Mouse (Mus musculus) midbrain, embryonic 15.5 days (tissue): Measurements from ENCODE around the gene Tbc1d23. TPM values are rescaled to one million over a fixed set of nuclear protein-coding genes. Genes with fewer than 3 reads are reported as not detected.

Experiments
- ATAC-seq: fragments of 200-750 bp; cut with Nextera tagmentation; replicated peaks from 2 replicates; pipeline ENCODE4 v1.8.0; 2017; ENCODE audit warnings: moderate TSS enrichment
- H3K27ac ChIP-seq: fragments of 300-500 bp; sonication (generic); 2 replicates; pipeline ENCODE4 v1.5.1; 2015; ENCODE audit warnings: mild to moderate bottlenecking, inconsistent platforms
- H3K27me3 ChIP-seq: fragments of 300-500 bp; sonication (generic); replicated peaks from 2 replicates; pipeline ENCODE4 v1.6.1; 2015; ENCODE audit warnings: inconsistent platforms
- H3K36me3 ChIP-seq: fragments of 300-500 bp; sonication (generic); replicated peaks from 2 replicates; pipeline ENCODE4 v1.6.1; 2015; ENCODE audit warnings: inconsistent platforms
- H3K4me1 ChIP-seq: fragments of 300-500 bp; sonication (generic); 2 replicates; pipeline ENCODE4 v1.6.1; 2015; ENCODE audit warnings: inconsistent platforms
- H3K4me2 ChIP-seq: fragments of 300-500 bp; sonication (generic); 2 replicates; pipeline ENCODE4 v1.6.1; 2015; ENCODE audit warnings: inconsistent platforms, mild to moderate bottlenecking, moderate library complexity
- H3K4me3 ChIP-seq: fragments of 300-500 bp; sonication (generic); 2 replicates; pipeline ENCODE4 v1.5.1; 2015; ENCODE audit warnings: mild to moderate bottlenecking, inconsistent platforms
- H3K9ac ChIP-seq: fragments of 300-500 bp; sonication (generic); 2 replicates; pipeline ENCODE4 v1.6.1; 2015; ENCODE audit warnings: mild to moderate bottlenecking, inconsistent platforms
- H3K9me3 ChIP-seq: fragments of 300-500 bp; sonication (generic); 2 replicates; pipeline ENCODE4 v1.6.1; 2016; ENCODE audit warnings: inconsistent platforms
- WGBS: fragments of 180-500 bp; shearing (Covaris S2); methylation state at CpG from one replicate; pipeline ENCODE4 v1.1.7; 2015; ENCODE audit warnings: mixed read lengths; 5-methylcytosine and 5-hydroxymethylcytosine counted together
- polyA plus RNA-seq: library from polyadenylated mRNA; unstranded; fragments of >200 nt; fragmentation: Nextera tagmentation; extraction: Ambion mirVana; gene quantifications from 2 replicates; pipeline ENCODE4 v1.2.1, GENCODE M21; 2015

Tbc1d23 gene
- polyA plus RNA-seq, 1 experiment from 2014 or later: 34.8 TPM

GRCm38 (mm10) chr16:57144741-57145140, 86.6 kb downstream of the Tbc1d23 start:
- no peak overlapping the region for H3K9ac ChIP-seq
- no peaks in the 10 kb centered on the region for H3K27me3 ChIP-seq
- H3K4me1 ChIP-seq: no peaks in the 10 kb centered on the region
- H3K4me3 ChIP-seq: no peak overlapping the region
- H3K36me3 ChIP-seq: peaks cover 31% of the 10 kb centered on the region
- H3K27ac ChIP-seq: no peak overlapping the region
- no peaks in the 10 kb centered on the region for H3K9me3 ChIP-seq
- ATAC-seq: no peak
- H3K4me2 ChIP-seq: no peak overlapping the region
- WGBS: 94% methylated on average over 5 of the region's 5 CpGs

DNA sequence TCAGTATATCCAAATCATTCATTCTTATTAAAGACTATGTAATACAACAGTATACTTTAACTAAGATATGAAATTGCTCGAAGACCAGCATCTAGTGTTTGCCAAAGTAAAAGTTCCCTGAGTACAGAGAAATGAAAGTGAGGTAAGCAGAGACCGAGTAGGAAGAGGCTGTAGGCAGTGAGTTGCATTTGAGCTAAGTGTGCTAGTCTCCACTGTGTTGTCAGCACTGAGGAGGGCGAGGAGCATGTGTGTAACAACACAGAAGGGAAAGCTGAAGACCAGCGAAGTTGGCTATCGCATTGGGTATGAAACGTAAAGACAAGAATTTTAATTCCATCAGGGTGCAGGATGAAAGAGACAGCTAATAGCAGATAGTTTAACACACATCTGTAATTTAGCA, 97.7 kb downstream of the Tbc1d23 start:
- H3K27me3 ChIP-seq: no peaks in the 10 kb centered on the region
- no peak for ATAC-seq
- H3K9me3 ChIP-seq: no peaks in the 10 kb centered on the region
- WGBS: 94% methylated on average over 6 of the region's 6 CpGs
- no peak overlapping the region for H3K27ac ChIP-seq
- no peak overlapping the region for H3K4me2 ChIP-seq
- H3K36me3 ChIP-seq: peaks cover 12% of the 10 kb centered on the region; the same call in 1 of the 2 replicates
- peaks cover 3% of the 10 kb centered on the region; the same call in 1 of the 2 replicates for H3K4me1 ChIP-seq
- no peak overlapping the region for H3K9ac ChIP-seq
- H3K4me3 ChIP-seq: no peak overlapping the region

GRCm38 (mm10) chr16:57132326-57132725, 99.0 kb downstream of the Tbc1d23 start:
- Histone ChIP-seq H3K27ac (no peak overlapping the region), H3K4me1 (peaks cover 3% of the 10 kb centered on the region; the same call in 1 of the 2 replicates), H3K9me3 (no peaks in the 10 kb centered on the region), H3K4me2 (no peak overlapping the region), H3K36me3 (peaks cover 6% of the 10 kb centered on the region; the same call in 1 of the 2 replicates), H3K27me3 (no peaks in the 10 kb centered on the region), H3K9ac (no peak overlapping the region), H3K4me3 (no peak overlapping the region)
- WGBS: 94% methylated on average over 1 of the region's 1 CpGs
- ATAC-seq: no peak

DNA sequence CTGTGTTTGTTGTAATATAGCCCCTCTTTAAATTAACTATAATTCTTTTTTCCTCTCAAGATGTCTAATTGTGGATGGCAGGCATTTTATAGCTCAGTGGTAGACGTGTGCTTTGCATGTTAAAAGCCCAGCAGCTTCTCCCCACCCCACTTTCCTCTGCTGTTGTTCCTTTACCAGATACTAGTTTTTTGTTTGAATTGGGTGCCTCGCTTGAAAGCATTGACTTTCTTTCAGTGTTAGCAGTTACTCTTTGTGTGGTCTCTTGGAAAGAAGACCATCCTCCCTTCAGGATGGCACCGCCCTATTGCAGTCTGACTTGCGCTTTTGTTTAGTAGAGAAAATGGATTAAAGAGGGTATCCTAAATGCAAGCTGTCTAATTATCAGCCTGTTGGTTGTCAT, 99.8 kb downstream of the Tbc1d23 start:
- Histone ChIP-seq H3K27me3 (no peaks in the 10 kb centered on the region), H3K9ac (no peak overlapping the region), H3K4me3 (no peak overlapping the region), H3K4me2 (no peak overlapping the region), H3K36me3 (no peaks in the 10 kb centered on the region; the same call in 1 of the 2 replicates), H3K9me3 (no peaks in the 10 kb centered on the region), H3K4me1 (peaks cover 3% of the 10 kb centered on the region; the same call in 1 of the 2 replicates), H3K27ac (no peak overlapping the region)
- ATAC-seq: no peak
- 51% methylated on average over 4 of the region's 4 CpGs for WGBS

DNA sequence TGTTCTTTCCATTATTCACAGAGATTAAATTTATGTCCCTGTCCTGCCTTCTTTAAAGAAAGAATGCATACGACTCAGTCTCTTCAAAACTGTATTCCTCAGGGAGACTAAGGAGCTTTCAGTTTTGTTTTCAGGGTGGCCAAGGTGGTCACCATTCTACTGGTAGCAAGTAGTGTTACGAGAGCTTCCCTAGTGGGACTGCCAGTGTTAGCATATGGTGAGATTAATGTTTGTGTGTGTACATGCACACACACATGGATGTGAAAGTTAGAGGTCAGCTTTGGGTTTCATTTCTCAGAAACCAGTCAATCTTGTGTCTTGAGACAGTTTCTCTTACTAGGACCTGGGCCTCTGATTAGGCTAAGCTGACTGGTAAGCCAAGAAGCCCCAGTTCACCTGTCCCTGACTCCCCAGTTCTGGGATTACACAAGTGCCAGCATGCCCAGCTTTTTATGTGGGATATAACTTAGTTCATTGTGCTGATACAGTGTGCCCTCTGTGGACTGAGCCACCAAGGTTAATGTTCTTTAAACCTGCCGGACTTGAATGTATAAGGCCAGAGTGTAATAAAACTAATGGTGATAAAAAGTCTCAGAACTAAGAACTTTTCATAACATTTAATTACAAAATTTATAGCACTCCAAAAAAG, 100.4 kb downstream of the Tbc1d23 start:
- no peak overlapping the region for H3K27ac ChIP-seq
- H3K4me3 ChIP-seq: no peak overlapping the region
- WGBS: 78% methylated on average over 3 of the region's 3 CpGs
- H3K9me3 ChIP-seq: no peaks in the 10 kb centered on the region
- no peaks in the 10 kb centered on the region for H3K27me3 ChIP-seq
- peaks cover 5% of the 10 kb centered on the region; the same call in 1 of the 2 replicates for H3K4me1 ChIP-seq
- no peak overlapping the region for H3K9ac ChIP-seq
- no peak overlapping the region for H3K4me2 ChIP-seq
- no peak for ATAC-seq
- no peaks in the 10 kb centered on the region; the same call in 1 of the 2 replicates for H3K36me3 ChIP-seq

DNA sequence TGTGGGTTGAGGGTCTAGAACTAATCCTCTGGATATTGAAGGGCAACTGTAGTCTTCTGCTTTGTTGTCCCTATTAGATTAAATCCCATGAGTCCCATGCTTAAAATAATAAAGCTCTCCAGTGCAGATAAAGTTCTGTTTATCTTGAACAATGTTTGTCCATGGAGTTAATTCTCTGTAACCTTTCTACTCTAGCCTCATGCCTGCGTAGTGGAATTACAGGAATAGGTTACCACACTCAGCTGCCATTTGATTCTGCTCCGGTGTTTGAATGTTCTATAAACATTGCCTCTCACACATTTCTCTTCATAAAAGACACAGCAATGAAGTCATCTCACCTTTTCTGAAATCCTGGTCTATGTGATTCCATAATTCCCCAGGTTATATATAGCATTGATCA, 103.5 kb downstream of the Tbc1d23 start:
- no peak for ATAC-seq
- H3K9me3 ChIP-seq: no peaks in the 10 kb centered on the region

DNA sequence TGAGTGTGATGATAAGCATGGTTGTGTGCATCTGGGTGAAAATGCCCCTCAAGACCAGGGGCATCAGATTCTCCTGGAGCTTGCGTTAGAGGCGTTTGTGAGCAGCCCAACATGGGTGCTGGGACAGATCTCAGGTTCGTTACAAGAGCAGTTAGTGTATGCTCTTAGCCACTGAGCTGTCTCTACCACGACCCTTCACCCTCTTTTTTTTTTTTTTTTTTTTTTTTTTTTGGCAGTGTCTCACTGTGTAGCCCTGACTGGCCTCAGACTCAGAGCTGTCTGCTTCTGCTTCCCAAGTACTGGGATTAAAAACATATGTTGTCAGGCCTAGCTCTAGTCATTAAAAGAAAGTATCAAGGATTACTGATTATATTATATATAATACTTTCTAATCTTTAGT, 105.0 kb downstream of the Tbc1d23 start:
- Histone ChIP-seq H3K36me3 (no peaks in the 10 kb centered on the region), H3K9ac (no peak overlapping the region), H3K4me1 (peaks cover 26% of the 10 kb centered on the region), H3K27me3 (no peaks in the 10 kb centered on the region), H3K27ac (no peak overlapping the region), H3K4me2 (no peak overlapping the region), H3K4me3 (no peak overlapping the region), H3K9me3 (no peaks in the 10 kb centered on the region)
- WGBS: 82% methylated on average over 4 of the region's 4 CpGs
- ATAC-seq: no peak

More for the DNA sequence above, 103.5 kb downstream of the Tbc1d23 start:
- Histone ChIP-seq H3K27ac (no peak overlapping the region), H3K27me3 (no peaks in the 10 kb centered on the region), H3K4me3 (no peak overlapping the region), H3K36me3 (no peaks in the 10 kb centered on the region), H3K9ac (no peak overlapping the region), H3K4me2 (no peak overlapping the region), H3K4me1 (peaks cover 23% of the 10 kb centered on the region)
- WGBS: 94% methylated on average over 2 of the region's 2 CpGs

GRCm38 (mm10) chr16:57122682-57123445, 108.4 kb downstream of the Tbc1d23 start:
- Histone ChIP-seq H3K4me1 (peaks cover 26% of the 10 kb centered on the region), H3K27ac (no peak overlapping the region), H3K27me3 (no peaks in the 10 kb centered on the region), H3K9me3 (no peaks in the 10 kb centered on the region), H3K4me2 (peak overlapping the region; percentile 69), H3K9ac (peak overlapping the region; percentile 93), H3K36me3 (no peaks in the 10 kb centered on the region), H3K4me3 (peak overlapping the region; percentile 80)
- 65% methylated on average over 6 of the region's 6 CpGs for WGBS
- no peak for ATAC-seq

DNA sequence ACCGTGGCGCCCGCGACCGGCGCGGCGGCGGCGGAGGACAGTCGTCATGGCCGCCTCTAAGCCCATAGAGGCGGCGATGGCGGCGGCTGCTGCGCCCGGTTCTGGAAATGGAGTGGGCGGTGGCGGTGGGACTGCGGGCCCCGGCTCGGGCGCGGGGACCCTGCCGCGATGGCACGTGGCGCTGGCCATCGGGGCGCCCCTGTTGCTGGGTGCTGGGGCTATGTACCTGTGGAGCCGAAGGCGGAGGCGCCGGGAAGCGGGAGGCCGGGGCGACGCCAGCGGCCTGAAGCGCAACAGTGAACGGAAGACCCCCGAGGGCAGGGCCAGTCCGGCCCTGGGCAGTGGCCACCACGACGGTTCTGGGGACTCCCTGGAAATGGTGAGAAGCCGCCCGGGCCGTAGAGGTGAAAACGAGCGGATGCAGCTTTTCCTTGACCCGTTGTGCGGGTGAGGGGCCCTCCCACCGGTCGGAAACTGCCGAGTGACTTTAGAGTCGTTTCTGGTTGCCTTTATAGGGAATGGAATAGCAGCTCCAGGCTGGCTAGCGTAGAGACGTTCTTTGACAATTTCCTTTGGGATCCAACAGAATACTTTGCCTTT, 109.4 kb downstream of the Tbc1d23 start:
- WGBS: under 1% methylated on average over 59 of the region's 59 CpGs
- Histone ChIP-seq H3K27ac (peak overlapping the region; percentile 98), H3K9me3 (no peaks in the 10 kb centered on the region), H3K9ac (peak overlapping the region; percentile 93), H3K27me3 (no peaks in the 10 kb centered on the region), H3K4me2 (peak overlapping the region; percentile 69), H3K4me1 (peaks cover 26% of the 10 kb centered on the region), H3K36me3 (no peaks in the 10 kb centered on the region), H3K4me3 (peak overlapping the region; percentile 80)
- ATAC-seq: no peak; the same call in 1 of the 2 replicates

DNA sequence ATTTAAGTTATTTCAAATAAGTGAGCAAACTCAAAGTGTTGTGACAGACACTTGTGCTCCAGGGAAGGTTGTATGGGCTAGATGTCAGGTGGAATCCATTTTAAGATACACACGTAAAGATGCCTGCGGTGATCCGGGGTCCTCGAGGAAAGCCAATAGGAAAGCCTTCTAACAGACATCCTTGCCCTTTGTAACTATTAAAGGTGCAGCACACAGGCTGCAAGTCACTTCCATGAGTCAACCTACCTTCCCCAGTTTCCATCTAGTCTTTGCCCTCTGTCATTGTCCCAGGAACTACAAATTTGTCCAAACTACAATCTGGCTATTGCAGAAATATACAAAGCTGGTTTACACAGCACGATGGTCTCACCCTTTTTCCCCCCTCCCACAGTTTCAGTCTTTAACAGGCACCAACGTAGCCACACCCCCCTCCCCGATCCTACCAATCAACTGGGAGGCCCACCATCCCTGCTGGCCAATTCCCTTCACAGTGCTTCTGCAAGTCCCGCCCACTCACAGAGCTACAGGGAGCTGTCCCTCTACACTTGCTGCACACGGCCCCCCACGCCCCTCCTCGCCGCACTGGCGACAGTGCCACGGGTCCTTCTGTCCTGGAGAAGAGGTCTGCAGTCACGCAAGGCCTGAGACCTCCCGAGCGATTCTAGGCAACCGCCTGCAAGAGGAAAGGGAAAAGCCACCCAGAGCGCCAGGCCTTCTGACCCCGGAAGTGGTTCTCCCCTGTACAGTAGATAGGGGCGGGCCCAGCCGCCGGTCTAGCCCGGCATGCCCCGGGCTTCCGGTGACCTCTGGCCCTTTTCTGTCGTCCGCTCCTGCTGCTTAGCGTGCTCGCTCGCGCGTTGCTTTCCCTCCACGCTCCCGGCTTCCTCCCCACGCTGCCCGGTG, 110.1 kb downstream of the Tbc1d23 start, which contains the start of gene Tomm70a:
Gene Tomm70a, plus strand, starts transcription at position 791 of the 903 bp plus-strand sequence.
- under 1% methylated on average over 37 of the region's 37 CpGs for WGBS
- peak; percentile 100 for ATAC-seq
- Histone ChIP-seq H3K4me1 (peaks cover 25% of the 10 kb centered on the region), H3K9ac (peak within 1 kb of the TSS; percentile 93), H3K36me3 (no peaks in the 10 kb centered on the region), H3K4me3 (peak within 1 kb of the TSS; percentile 80), H3K27ac (peak within 1 kb of the TSS; percentile 98), H3K4me2 (peak within 1 kb of the TSS; percentile 69), H3K27me3 (no peaks in the 10 kb centered on the region), H3K9me3 (no peaks in the 10 kb centered on the region)
